Mouse (Mus musculus) CH12.LX (cell line): ENCODE data around the gene Kif5c.

Source experiments
- CTCF ChIP-seq, 2 experiments: IDR thresholded peaks in 1 of 2; conservative IDR thresholded peaks in 1 of 2; 2 replicates each; pipeline ENCODE4 v1.5.1; 2011 to 2012; ENCODE audit warnings: low read depth in 2 of 2, low read length in 2 of 2, improper control_type of control experiment in 1 of 2, inconsistent platforms in 1 of 2, mild to moderate bottlenecking in 1 of 2, moderate library complexity in 1 of 2
- E2F4 ChIP-seq: IDR thresholded peaks from 2 replicates; pipeline ENCODE4 v1.6.1; 2011; ENCODE audit warnings: low read depth, low read length, improper control_type of control experiment; ENCODE audit not compliant: insufficient replicate concordance
- MAX ChIP-seq: IDR thresholded peaks from 2 replicates; pipeline ENCODE4 v1.6.1; 2011; ENCODE audit warnings: low read length, improper control_type of control experiment
- NRF1 ChIP-seq: IDR thresholded peaks from 2 replicates; pipeline ENCODE4 v1.6.1; 2014; ENCODE audit warnings: low read depth, mild to moderate bottlenecking, inconsistent platforms, low read length, improper control_type of control experiment, moderate library complexity
- POLR2A ChIP-seq: IDR thresholded peaks from 2 replicates; pipeline ENCODE4 v1.6.1; 2011; ENCODE audit warnings: low read depth, mild to moderate bottlenecking, improper control_type of control experiment, low read length

- TF ChIP-seq NRF1 (no peak), POLR2A (no peak), CTCF (conservative IDR thresholded peaks at IDR 0.05 in 1 of 2, IDR thresholded peaks at IDR 0.05 in 1 of 2; ENCODE audit: low read depth in 2 of 2, low read length in 2 of 2) (no peak), E2F4 (no peak), MAX (no peak)
These were observed 38.6 kb downstream of the Kif5c start for GRCm38 (mm10) chr2:49657666-49658065.
